Mouse (Mus musculus) adrenal gland, postnatal 4 days (tissue): ENCODE data around the gene Lin52. TPM values are rescaled to one million over a fixed set of nuclear protein-coding genes. Genes with fewer than 3 reads are reported as not detected.
A peak's percentile ranks its signal among the peaks of the same experiment; 100 is the strongest.
"Not testable (repeated sequence)": the region's sequence is repeated elsewhere in the genome, so short reads cannot be mapped to it uniquely, and the experiment has no call there.

Source experiments
- DNase-seq, 2 experiments: peaks; one replicate each; pipeline ENCODE4 v3.0.0; 2021 to 2022; ENCODE audit warnings: low spot score in 2 of 2, mixed read lengths in 2 of 2
- total RNA-seq, 2 experiments: library from RNA; stranded (reverse); gene quantifications; 2 replicates each; pipeline ENCODE4 v1.2.3; 2021

Lin52 gene
- total RNA-seq, 2 experiments from 2014 or later = 11.7 to 12.9 TPM

- peak in 1 of 2 experiments; percentile 22 for DNase-seq
Observed at GRCm38 (mm10) chr12:84533706-84534486, 82.7 kb downstream of the Lin52 start.

GRCm38 (mm10) chr12:84539537-84539936 lies 88.3 kb downstream of the Lin52 start:
- DNase-seq = not testable (repeated sequence)

GRCm38 (mm10) chr12:84541391-84541958 lies 90.3 kb downstream of the Lin52 start:
- DNase-seq = no peak

GRCm38 (mm10) chr12:84546028-84546427 lies 94.8 kb downstream of the Lin52 start:
- DNase-seq = no peak

GRCm38 (mm10) chr12:84546577-84547085 lies 95.4 kb downstream of the Lin52 start:
- no peak for DNase-seq

- no peak for DNase-seq
Observed at GRCm38 (mm10) chr12:84548251-84548650, 97.0 kb downstream of the Lin52 start.

GRCm38 (mm10) chr12:84555218-84555617 lies 104.0 kb downstream of the Lin52 start:
- no peak for DNase-seq

- DNase-seq = no peak
Observed at GRCm38 (mm10) chr12:84562558-84562957, 111.3 kb downstream of the Lin52 start.

GRCm38 (mm10) chr12:84567576-84567975 lies 116.4 kb downstream of the Lin52 start:
- no peak for DNase-seq

GRCm38 (mm10) chr12:84569336-84569970 lies 118.2 kb downstream of the Lin52 start, which contains the start of gene Vsx2:
Vsx2 (plus strand) TSS chr12:84569762.
- no peak for DNase-seq

- no peak for DNase-seq
Observed at GRCm38 (mm10) chr12:84569976-84570693, 118.9 kb downstream of the Lin52 start.

GRCm38 (mm10) chr12:84570694-84571415 lies 119.6 kb downstream of the Lin52 start:
- DNase-seq = no peak

- no peak for DNase-seq
Observed at GRCm38 (mm10) chr12:84571466-84572340, 120.5 kb downstream of the Lin52 start.

- DNase-seq = no peak
Observed at GRCm38 (mm10) chr12:84572341-84572720, 121.1 kb downstream of the Lin52 start.

GRCm38 (mm10) chr12:84573094-84573493 lies 121.9 kb downstream of the Lin52 start:
- DNase-seq = no peak

- no peak for DNase-seq
Observed at GRCm38 (mm10) chr12:84577768-84578439, 126.7 kb downstream of the Lin52 start.

- DNase-seq = no peak
Observed at GRCm38 (mm10) chr12:84578440-84578770, 127.2 kb downstream of the Lin52 start.

GRCm38 (mm10) chr12:84581285-84581684 lies 130.1 kb downstream of the Lin52 start:
- no peak for DNase-seq
